Mouse (Mus musculus) megakaryocyte, embryonic 14.5 days (primary cell): ENCODE data around the gene Gm7168.

ENCODE experiments used
- FLI1 ChIP-seq: IDR thresholded peaks from 2 replicates; pipeline ENCODE4 v1.6.1; 2012; ENCODE audit warnings: low read length, inconsistent platforms, mixed read lengths
- GATA1 ChIP-seq: IDR thresholded peaks from 3 replicates; pipeline ENCODE4 v1.6.1; 2012; ENCODE audit warnings: mixed read lengths, low read length, inconsistent platforms, borderline replicate concordance

- TF ChIP-seq GATA1 (no peak), FLI1 (no peak)
These were observed 10.4 kb upstream of the Gm7168 start for GRCm38 (mm10) chr17:13937787-13938186.
